Mouse (Mus musculus) G1E-ER4 (cell line): Measurements from ENCODE around the gene Sirt5. TPM values are rescaled to one million over a fixed set of nuclear protein-coding genes. Genes with fewer than 3 reads are reported as not detected.

Experiments used
- GATA1 ChIP-seq: IDR thresholded peaks from one replicate; pipeline ENCODE4 v1.8.0; 2012; ENCODE audit warnings: low read length, inconsistent platforms
- polyA plus RNA-seq: library from polyadenylated mRNA; stranded (reverse); fragments of >175 nt; gene quantifications from 2 replicates; pipeline ENCODE4 v1.2.3, GENCODE M21; 2012

Sirt5 gene
- polyA plus RNA-seq, 1 experiment, result 7.5 TPM

- TF ChIP-seq GATA1, result no peak
Observed at GRCm38 (mm10) chr13:43433395-43433794, 68.1 kb downstream of the Sirt5 start.

GRCm38 (mm10) chr13:43440376-43440775 is 75.1 kb downstream of the Sirt5 start:
- no peak for TF ChIP-seq GATA1

DNA sequence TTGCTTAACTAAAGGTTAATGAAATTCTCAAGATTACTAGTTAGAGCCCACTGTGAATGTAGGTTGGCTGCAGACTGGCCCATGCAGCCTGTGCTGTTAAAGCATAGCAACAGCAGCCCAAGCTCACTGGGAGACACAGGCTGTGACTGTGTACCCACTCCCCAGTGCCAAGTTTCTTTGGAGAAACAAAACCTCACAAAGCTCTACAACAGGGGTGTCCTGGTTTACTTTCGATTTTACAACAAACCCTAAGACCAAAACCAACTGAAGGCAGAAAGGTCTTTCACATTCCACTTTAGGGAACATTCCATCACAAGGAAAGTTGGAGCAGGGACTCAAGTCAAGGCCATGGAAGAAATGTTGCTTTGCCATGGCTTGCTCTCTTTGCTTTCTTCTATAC is 77.3 kb downstream of the Sirt5 start:
- TF ChIP-seq GATA1, result no peak

- TF ChIP-seq GATA1, result no peak
Observed at GRCm38 (mm10) chr13:43443706-43444105, 78.4 kb downstream of the Sirt5 start.

DNA sequence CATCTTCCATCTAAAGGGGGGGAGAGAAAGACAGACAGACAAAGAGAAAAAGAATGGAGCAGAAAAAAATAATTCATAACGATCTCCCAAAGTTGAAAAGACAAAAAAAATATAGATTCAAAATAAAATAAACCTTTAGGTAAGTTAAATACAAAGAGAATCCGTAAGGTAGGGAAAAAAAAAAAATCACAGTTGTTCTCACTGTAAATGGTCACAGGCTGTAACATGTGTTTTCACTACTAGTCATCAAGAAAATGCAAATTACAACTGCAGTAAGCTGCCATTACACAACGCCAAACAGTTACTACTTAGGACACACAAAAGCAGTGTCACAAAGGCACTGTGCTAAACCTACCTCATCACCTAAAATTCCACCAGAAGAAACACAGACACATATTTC is 79.4 kb downstream of the Sirt5 start:
- TF ChIP-seq GATA1, result no peak

Other genes starting within 250 kb of the Sirt5 start
- gene Tbc1d7, start 194.0 kb upstream of the Sirt5 start, polyA plus RNA-seq, result 7.2 and 8.8 TPM in 2 replicates
- gene Gfod1, start 61.3 kb upstream of the Sirt5 start, polyA plus RNA-seq, result 0.01 TPM in 2 replicates
- gene Nol7, start 32.9 kb downstream of the Sirt5 start, polyA plus RNA-seq, result 226 and 329 TPM in 2 replicates
- gene Ranbp9, start 115.8 kb downstream of the Sirt5 start, polyA plus RNA-seq, result 55.9 and 76.4 TPM in 2 replicates
- 8.0 and 11.8 TPM in 2 replicates for gene Mcur1, start 194.7 kb downstream of the Sirt5 start, polyA plus RNA-seq